Mouse (Mus musculus) kidney, embryonic 15.5 days (tissue): Measurements from ENCODE around the gene Foxp1. TPM values are rescaled to one million over a fixed set of nuclear protein-coding genes. Genes with fewer than 3 reads are reported as not detected.

Experiments
- ATAC-seq: fragments of 200-750 bp; cut with Nextera tagmentation; replicated peaks from 2 replicates; pipeline ENCODE4 v1.8.0; 2017; ENCODE audit warnings: moderate TSS enrichment; ENCODE audit not compliant: low FRiP score
- H3K27ac ChIP-seq: fragments of 300-500 bp; sonication (generic); 2 replicates; pipeline ENCODE4 v1.5.1; 2015; ENCODE audit warnings: mild to moderate bottlenecking, inconsistent platforms
- H3K27me3 ChIP-seq: fragments of 300-500 bp; sonication (generic); 2 replicates; pipeline ENCODE4 v1.6.1; 2015; ENCODE audit warnings: inconsistent platforms
- H3K36me3 ChIP-seq: fragments of 300-500 bp; sonication (generic); 2 replicates; pipeline ENCODE4 v1.6.1; 2015; ENCODE audit warnings: inconsistent platforms
- H3K4me1 ChIP-seq: fragments of 300-500 bp; sonication (generic); 2 replicates; pipeline ENCODE4 v1.6.1; 2015; ENCODE audit warnings: inconsistent platforms
- H3K4me2 ChIP-seq: fragments of 300-500 bp; sonication (generic); 2 replicates; pipeline ENCODE4 v1.6.1; 2015; ENCODE audit warnings: moderate library complexity, mild to moderate bottlenecking, inconsistent platforms
- H3K4me3 ChIP-seq: fragments of 300-500 bp; sonication (generic); replicated peaks from 2 replicates; pipeline ENCODE4 v1.5.1; 2015; ENCODE audit warnings: mild to moderate bottlenecking, inconsistent platforms
- H3K9ac ChIP-seq: fragments of 300-500 bp; sonication (generic); 2 replicates; pipeline ENCODE4 v1.6.1; 2015; ENCODE audit warnings: mild to moderate bottlenecking, inconsistent platforms
- H3K9me3 ChIP-seq: fragments of 300-500 bp; sonication (generic); replicated peaks from 2 replicates; pipeline ENCODE4 v1.6.1; 2016; ENCODE audit warnings: inconsistent platforms
- WGBS: fragments of 180-500 bp; shearing (Covaris S2); methylation state at CpG from one replicate; pipeline ENCODE4 v1.1.7; 2015; ENCODE audit warnings: mixed read lengths; 5-methylcytosine and 5-hydroxymethylcytosine counted together
- polyA plus RNA-seq: library from polyadenylated mRNA; unstranded; fragments of >200 nt; fragmentation: Nextera tagmentation; extraction: Ambion mirVana; gene quantifications from 2 replicates; pipeline ENCODE4 v1.2.1, GENCODE M21; 2015

Gene Foxp1
- polyA plus RNA-seq, 1 experiment from 2014 or later: 50.2 TPM

GRCm38 (mm10) chr6:99013119-99013865 lies 509.2 kb downstream of the Foxp1 start:
- WGBS: 30% methylated on average over 14 of the region's 14 CpGs
- H3K4me2 ChIP-seq: no peak overlapping the region; the same call in 1 of the 2 replicates
- H3K9me3 ChIP-seq: peaks cover 3% of the 10 kb centered on the region; the same call in 1 of the 2 replicates
- peaks cover 22% of the 10 kb centered on the region for H3K36me3 ChIP-seq
- no peak overlapping the region for H3K4me3 ChIP-seq
- H3K27me3 ChIP-seq: peaks cover 8% of the 10 kb centered on the region; the same call in 1 of the 2 replicates
- H3K9ac ChIP-seq: no peak overlapping the region
- peaks cover 35% of the 10 kb centered on the region for H3K4me1 ChIP-seq
- no peak for ATAC-seq
- H3K27ac ChIP-seq: no peak overlapping the region

DNA sequence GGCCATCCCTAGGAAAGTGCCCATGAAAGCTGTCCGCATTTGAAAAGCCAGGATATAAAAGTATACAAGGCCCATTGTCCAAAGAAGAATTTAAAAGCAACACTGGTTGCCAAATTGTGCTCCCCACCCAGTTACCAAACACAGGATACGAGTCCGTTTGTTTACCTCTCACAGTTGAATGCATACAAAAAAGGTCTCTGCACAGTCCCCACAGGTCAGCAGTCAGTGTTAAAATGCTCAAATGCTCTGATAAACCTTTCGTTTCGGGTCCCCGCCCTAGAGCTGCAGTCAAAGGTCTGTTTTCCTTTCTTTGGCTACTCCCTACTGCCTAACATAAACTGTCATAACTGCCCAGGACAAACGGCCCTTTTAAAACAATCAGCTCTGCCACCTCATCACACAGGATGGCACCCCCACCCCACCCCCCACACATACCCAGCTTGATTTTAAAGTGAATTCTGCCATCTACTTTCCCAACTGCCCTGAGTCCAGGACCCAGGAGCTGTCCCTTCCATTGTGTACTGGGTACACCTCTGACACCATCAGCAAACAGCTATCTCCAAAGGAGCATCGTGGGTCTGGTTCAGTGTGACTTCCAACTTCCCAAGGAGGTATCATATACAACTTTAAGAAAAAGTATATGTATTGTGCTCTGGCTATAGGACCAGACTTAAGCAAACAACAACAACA lies 510.5 kb downstream of the Foxp1 start:
- 47% methylated on average over 8 of the region's 8 CpGs for WGBS
- Histone ChIP-seq H3K4me3 (no peak overlapping the region), H3K4me1 (peaks cover 32% of the 10 kb centered on the region), H3K9ac (no peak overlapping the region), H3K4me2 (no peak overlapping the region), H3K27ac (0 out of 2 replicates have a peak overlapping the region, but pooled peaks have one; percentile 0), H3K9me3 (peaks cover 4% of the 10 kb centered on the region; the same call in 1 of the 2 replicates), H3K27me3 (peaks cover 8% of the 10 kb centered on the region; the same call in 1 of the 2 replicates), H3K36me3 (peaks cover 35% of the 10 kb centered on the region)
- ATAC-seq: no peak

GRCm38 (mm10) chr6:99009771-99010170 lies 512.8 kb downstream of the Foxp1 start:
- no peaks in the 10 kb centered on the region for H3K27me3 ChIP-seq
- peaks cover 32% of the 10 kb centered on the region for H3K4me1 ChIP-seq
- peaks cover 37% of the 10 kb centered on the region for H3K36me3 ChIP-seq
- no peak overlapping the region for H3K27ac ChIP-seq
- H3K9ac ChIP-seq: no peak overlapping the region
- WGBS: 45% methylated on average over 10 of the region's 10 CpGs
- H3K4me3 ChIP-seq: no peak overlapping the region
- no peak for ATAC-seq
- no peak overlapping the region for H3K4me2 ChIP-seq
- H3K9me3 ChIP-seq: peaks cover 4% of the 10 kb centered on the region; the same call in 1 of the 2 replicates

GRCm38 (mm10) chr6:99008565-99008964 lies 514.0 kb downstream of the Foxp1 start:
- H3K9ac ChIP-seq: no peak overlapping the region
- H3K9me3 ChIP-seq: peaks cover 4% of the 10 kb centered on the region; the same call in 1 of the 2 replicates
- H3K4me2 ChIP-seq: no peak overlapping the region
- peaks cover 21% of the 10 kb centered on the region for H3K4me1 ChIP-seq
- 93% methylated on average over 1 of the region's 1 CpGs for WGBS
- no peak overlapping the region for H3K27ac ChIP-seq
- H3K36me3 ChIP-seq: peaks cover 37% of the 10 kb centered on the region
- no peaks in the 10 kb centered on the region for H3K27me3 ChIP-seq
- no peak overlapping the region for H3K4me3 ChIP-seq
- ATAC-seq: no peak

- Histone ChIP-seq H3K36me3 (peaks cover 47% of the 10 kb centered on the region), H3K9ac (no peak overlapping the region), H3K4me1 (peaks cover 10% of the 10 kb centered on the region), H3K9me3 (peaks cover 4% of the 10 kb centered on the region; the same call in 1 of the 2 replicates), H3K4me2 (no peak overlapping the region), H3K27me3 (no peaks in the 10 kb centered on the region), H3K27ac (no peak overlapping the region), H3K4me3 (no peak overlapping the region)
- no peak for ATAC-seq
- WGBS: 65% methylated on average over 6 of the region's 6 CpGs
Measured at GRCm38 (mm10) chr6:99007542-99007941, 515.0 kb downstream of the Foxp1 start.

GRCm38 (mm10) chr6:99004255-99004997 lies 518.1 kb downstream of the Foxp1 start:
- H3K9ac ChIP-seq: no peak overlapping the region
- no peak for ATAC-seq
- H3K4me1 ChIP-seq: no peaks in the 10 kb centered on the region
- H3K4me2 ChIP-seq: no peak overlapping the region
- peaks cover 54% of the 10 kb centered on the region for H3K36me3 ChIP-seq
- H3K4me3 ChIP-seq: no peak overlapping the region
- WGBS: 85% methylated on average over 12 of the region's 12 CpGs
- H3K27ac ChIP-seq: no peak overlapping the region
- peaks cover 4% of the 10 kb centered on the region; the same call in 1 of the 2 replicates for H3K9me3 ChIP-seq
- H3K27me3 ChIP-seq: no peaks in the 10 kb centered on the region

DNA sequence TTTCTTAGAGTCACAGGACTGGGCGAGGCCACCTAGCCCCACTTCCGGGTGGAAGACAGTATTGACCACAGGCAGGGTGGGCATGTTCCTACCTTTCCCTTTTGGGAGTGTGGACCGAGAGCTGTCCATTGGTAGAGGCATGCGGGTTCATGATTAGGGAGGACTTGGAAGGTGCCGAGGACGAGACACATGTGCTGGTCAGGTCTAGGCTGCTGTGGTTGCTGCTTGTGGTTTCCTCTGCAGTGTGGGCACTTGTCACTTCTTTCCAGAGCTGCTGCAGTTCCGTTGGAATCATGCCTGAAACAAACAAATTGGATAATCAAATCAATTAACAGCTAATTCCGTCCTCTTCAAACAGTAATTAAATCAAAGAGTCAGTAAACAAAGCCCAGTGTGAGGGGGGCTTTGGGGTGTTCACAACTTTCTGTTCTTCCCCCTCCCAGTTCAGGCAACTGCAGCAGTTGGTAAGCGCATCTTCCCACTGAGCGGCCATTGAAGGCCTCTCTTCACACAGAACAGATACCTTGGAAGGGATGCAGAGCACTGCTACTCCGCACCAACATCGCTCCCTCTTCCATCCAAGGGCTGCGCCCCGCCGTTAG lies 519.3 kb downstream of the Foxp1 start:
- Histone ChIP-seq H3K27ac (no peak overlapping the region), H3K4me2 (no peak overlapping the region), H3K4me1 (0 out of 2 replicates have a peak, but pooled peaks cover 4% of the 10 kb centered on the region), H3K9ac (no peak overlapping the region), H3K36me3 (peaks cover 44% of the 10 kb centered on the region), H3K4me3 (no peak overlapping the region), H3K27me3 (no peaks in the 10 kb centered on the region), H3K9me3 (no peaks in the 10 kb centered on the region)
- no peak for ATAC-seq
- 87% methylated on average over 15 of the region's 15 CpGs for WGBS

- Histone ChIP-seq H3K27me3 (no peaks in the 10 kb centered on the region), H3K4me3 (no peak overlapping the region), H3K36me3 (peaks cover 28% of the 10 kb centered on the region), H3K9ac (no peak overlapping the region), H3K27ac (no peak overlapping the region), H3K4me2 (no peak overlapping the region), H3K9me3 (no peaks in the 10 kb centered on the region), H3K4me1 (0 out of 2 replicates have a peak, but pooled peaks cover 8% of the 10 kb centered on the region)
- WGBS: 95% methylated on average over 9 of the region's 9 CpGs
- no peak for ATAC-seq
Measured at GRCm38 (mm10) chr6:99001637-99002036, 520.9 kb downstream of the Foxp1 start.

DNA sequence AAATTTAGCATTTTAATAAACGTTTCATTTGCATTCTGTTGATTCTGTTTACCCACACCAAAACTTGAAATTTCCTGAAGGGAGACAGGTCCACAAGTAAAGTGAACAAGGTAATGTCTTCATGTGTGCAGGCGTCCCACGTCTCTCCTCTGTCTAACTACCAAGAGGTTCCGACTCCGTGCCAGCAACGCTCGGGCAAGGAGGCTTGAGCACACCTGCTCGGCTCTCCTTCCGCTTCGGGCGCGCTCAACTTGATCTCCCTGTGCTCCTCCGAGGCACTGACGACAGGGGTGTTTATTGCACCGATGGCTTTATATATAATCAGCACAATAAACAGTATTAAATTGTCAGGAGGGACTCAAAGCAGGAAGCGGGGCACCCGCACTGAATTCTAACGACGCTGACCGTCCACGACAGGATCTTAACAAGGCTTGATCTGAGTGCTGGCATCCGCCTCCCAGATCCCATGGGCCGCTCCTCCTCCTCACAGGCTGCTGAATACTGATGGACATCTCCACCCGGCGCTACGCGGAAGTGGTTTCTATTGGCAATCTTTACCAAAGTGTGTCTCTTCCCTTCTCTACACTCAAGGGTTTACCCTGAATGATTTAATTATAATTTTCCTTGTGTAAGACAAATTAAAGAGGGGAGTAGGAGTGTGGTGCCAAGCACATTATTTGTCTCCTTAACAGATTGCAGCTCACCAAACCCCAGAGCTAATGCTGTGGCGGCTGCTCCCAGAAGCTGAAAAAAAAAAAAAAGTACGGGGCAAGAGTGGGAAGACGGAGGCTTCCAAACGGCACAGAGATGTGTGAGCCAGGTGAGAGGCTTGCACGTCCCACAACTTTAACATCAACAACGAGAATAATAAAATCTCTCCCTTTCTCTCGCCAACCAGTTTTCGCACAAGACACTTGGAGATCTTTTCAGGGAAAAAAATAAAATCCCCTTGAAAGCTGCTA lies 523.3 kb downstream of the Foxp1 start:
- Histone ChIP-seq H3K9ac (no peak overlapping the region), H3K4me1 (peaks cover 16% of the 10 kb centered on the region), H3K36me3 (peaks cover 21% of the 10 kb centered on the region), H3K27me3 (no peaks in the 10 kb centered on the region), H3K9me3 (no peaks in the 10 kb centered on the region), H3K4me3 (no peak overlapping the region), H3K4me2 (no peak overlapping the region), H3K27ac (no peak overlapping the region)
- 76% methylated on average over 35 of the region's 35 CpGs for WGBS
- no peak for ATAC-seq

DNA sequence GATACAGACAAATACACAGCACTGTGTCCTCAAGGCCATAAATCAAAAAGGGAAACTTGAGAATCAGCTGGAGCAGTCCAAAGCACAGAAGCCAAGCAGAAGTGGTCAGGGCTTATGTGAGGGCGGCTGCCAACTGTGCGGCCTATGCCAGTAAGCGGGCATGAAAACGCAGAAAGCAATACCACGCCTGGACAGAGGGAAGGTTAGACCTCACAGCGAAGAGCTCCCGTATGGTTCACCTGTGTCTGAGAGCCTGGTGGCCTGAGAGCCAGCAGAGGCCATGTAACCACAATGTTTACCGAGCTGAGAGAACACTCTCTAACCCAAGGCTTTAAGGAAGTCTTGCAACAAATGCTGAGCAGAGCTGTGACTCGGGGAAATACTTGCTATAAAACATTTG lies 524.8 kb downstream of the Foxp1 start:
- Histone ChIP-seq H3K27ac (no peak overlapping the region), H3K9ac (no peak overlapping the region), H3K9me3 (no peaks in the 10 kb centered on the region), H3K27me3 (no peaks in the 10 kb centered on the region), H3K4me2 (no peak overlapping the region), H3K4me3 (no peak overlapping the region), H3K36me3 (peaks cover 12% of the 10 kb centered on the region), H3K4me1 (peaks cover 28% of the 10 kb centered on the region)
- no peak for ATAC-seq
- 74% methylated on average over 9 of the region's 9 CpGs for WGBS

DNA sequence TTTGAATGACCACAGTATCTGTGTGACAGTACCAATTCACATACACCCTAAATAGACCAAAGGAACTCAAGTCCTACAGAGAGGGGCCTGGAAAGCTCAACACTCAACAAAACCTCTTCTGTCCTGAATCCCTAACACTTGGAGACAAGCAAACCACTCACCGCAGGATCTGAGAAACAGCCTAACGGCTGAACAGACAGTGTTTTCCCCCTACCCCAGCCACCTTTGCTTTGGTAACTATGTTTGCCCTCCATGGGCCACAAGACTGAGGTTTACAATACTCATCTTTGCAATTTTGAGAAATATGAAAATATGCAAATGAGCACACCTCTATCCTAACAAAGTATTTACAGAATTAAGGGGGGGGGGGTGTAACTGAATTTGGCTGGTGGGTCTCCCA lies 525.7 kb downstream of the Foxp1 start:
- Histone ChIP-seq H3K4me3 (no peak overlapping the region), H3K27ac (no peak overlapping the region), H3K9me3 (no peaks in the 10 kb centered on the region), H3K36me3 (peaks cover 3% of the 10 kb centered on the region), H3K4me2 (no peak overlapping the region), H3K9ac (no peak overlapping the region), H3K4me1 (peaks cover 29% of the 10 kb centered on the region), H3K27me3 (no peaks in the 10 kb centered on the region)
- ATAC-seq: no peak
- WGBS: 95% methylated on average over 2 of the region's 2 CpGs
